Mouse (Mus musculus): ENCODE results near the gene Cox4i2. TPM values are rescaled to one million over a fixed set of nuclear protein-coding genes. Genes with fewer than 3 reads are reported as not detected.
A peak's percentile ranks its signal among the peaks of the same experiment; 100 is the strongest.

Gene Cox4i2
- polyA plus RNA-seq, 1 experiment = 0.32 TPM

GRCm38 (mm10) chr2:152763310-152763709 lies 9.3 kb downstream of the Cox4i2 start:
- H3K4me1 ChIP-seq (ENCODE audit: control insufficient read depth, insufficient read depth, low read length) = peaks cover 11% of the 10 kb centered on the region
- TF ChIP-seq CTCF (IDR thresholded peaks at IDR 0.05; ENCODE audit: control insufficient read depth, insufficient read depth, insufficient replicate concordance, low read depth, low read length) (no peak), POLR2A (IDR thresholded peaks at IDR 0.05; ENCODE audit: control insufficient read depth, low read depth, low read length) (no peak)
- H3K27me3 ChIP-seq (ENCODE audit: control insufficient read depth, insufficient read depth, low read length) = no peaks in the 10 kb centered on the region
- no peak overlapping the region for H3K27ac ChIP-seq (ENCODE audit: control insufficient read depth, insufficient read depth, low read depth, low read length)
- H3K4me3 ChIP-seq (ENCODE audit: control insufficient read depth, low read depth, low read length) = no peak overlapping the region
- no peaks in the 10 kb centered on the region for H3K36me3 ChIP-seq (ENCODE audit: control insufficient read depth, insufficient read depth, low read length)

- Histone ChIP-seq H3K4me1 (ENCODE audit: control insufficient read depth, insufficient read depth, low read length) (peaks cover 11% of the 10 kb centered on the region), H3K27ac (ENCODE audit: control insufficient read depth, insufficient read depth, low read depth, low read length) (no peak overlapping the region; the same call in 1 of the 2 replicates), H3K27me3 (ENCODE audit: control insufficient read depth, insufficient read depth, low read length) (no peaks in the 10 kb centered on the region), H3K36me3 (ENCODE audit: control insufficient read depth, insufficient read depth, low read length) (no peaks in the 10 kb centered on the region), H3K4me3 (ENCODE audit: control insufficient read depth, low read depth, low read length) (no peak overlapping the region)
- TF ChIP-seq CTCF (IDR thresholded peaks at IDR 0.05; ENCODE audit: control insufficient read depth, insufficient read depth, insufficient replicate concordance, low read depth, low read length) (no peak), POLR2A (IDR thresholded peaks at IDR 0.05; ENCODE audit: control insufficient read depth, low read depth, low read length) (no peak)
Observed at GRCm38 (mm10) chr2:152764172-152765044, 10.4 kb downstream of the Cox4i2 start.

- Histone ChIP-seq H3K4me3 (ENCODE audit: control insufficient read depth, low read depth, low read length) (no peak overlapping the region), H3K27ac (ENCODE audit: control insufficient read depth, insufficient read depth, low read depth, low read length) (no peak overlapping the region; the same call in 1 of the 2 replicates), H3K27me3 (ENCODE audit: control insufficient read depth, insufficient read depth, low read length) (no peaks in the 10 kb centered on the region), H3K4me1 (ENCODE audit: control insufficient read depth, insufficient read depth, low read length) (peaks cover 11% of the 10 kb centered on the region), H3K36me3 (ENCODE audit: control insufficient read depth, insufficient read depth, low read length) (no peaks in the 10 kb centered on the region)
- TF ChIP-seq CTCF (IDR thresholded peaks at IDR 0.05; ENCODE audit: control insufficient read depth, insufficient read depth, insufficient replicate concordance, low read depth, low read length) (no peak), POLR2A (IDR thresholded peaks at IDR 0.05; ENCODE audit: control insufficient read depth, low read depth, low read length) (no peak)
Observed at GRCm38 (mm10) chr2:152765045-152765674, 11.2 kb downstream of the Cox4i2 start.

- Histone ChIP-seq H3K27me3 (ENCODE audit: control insufficient read depth, insufficient read depth, low read length) (no peaks in the 10 kb centered on the region), H3K27ac (ENCODE audit: control insufficient read depth, insufficient read depth, low read depth, low read length) (peak overlapping the region; percentile 43; the same call in 1 of the 2 replicates), H3K36me3 (ENCODE audit: control insufficient read depth, insufficient read depth, low read length) (no peaks in the 10 kb centered on the region), H3K4me1 (ENCODE audit: control insufficient read depth, insufficient read depth, low read length) (peaks cover 11% of the 10 kb centered on the region), H3K4me3 (ENCODE audit: control insufficient read depth, low read depth, low read length) (peak overlapping the region; percentile 46)
- peak; percentile 97 for TF ChIP-seq CTCF (IDR thresholded peaks at IDR 0.05; ENCODE audit: control insufficient read depth, insufficient read depth, insufficient replicate concordance, low read depth, low read length)
- no peak for TF ChIP-seq POLR2A (IDR thresholded peaks at IDR 0.05; ENCODE audit: control insufficient read depth, low read depth, low read length)
Observed at GRCm38 (mm10) chr2:152766387-152767123, 12.6 kb downstream of the Cox4i2 start.

GRCm38 (mm10) chr2:152767618-152768271 lies 13.8 kb downstream of the Cox4i2 start:
- H3K4me1 ChIP-seq (ENCODE audit: control insufficient read depth, insufficient read depth, low read length) = peaks cover 11% of the 10 kb centered on the region
- no peaks in the 10 kb centered on the region for H3K27me3 ChIP-seq (ENCODE audit: control insufficient read depth, insufficient read depth, low read length)
- no peaks in the 10 kb centered on the region for H3K36me3 ChIP-seq (ENCODE audit: control insufficient read depth, insufficient read depth, low read length)
- no peak overlapping the region for H3K27ac ChIP-seq (ENCODE audit: control insufficient read depth, insufficient read depth, low read depth, low read length)
- no peak overlapping the region for H3K4me3 ChIP-seq (ENCODE audit: control insufficient read depth, low read depth, low read length)
- no peak for TF ChIP-seq CTCF (IDR thresholded peaks at IDR 0.05; ENCODE audit: control insufficient read depth, insufficient read depth, insufficient replicate concordance, low read depth, low read length)
- TF ChIP-seq POLR2A (IDR thresholded peaks at IDR 0.05; ENCODE audit: control insufficient read depth, low read depth, low read length) = no peak

GRCm38 (mm10) chr2:152769677-152770076 lies 15.7 kb downstream of the Cox4i2 start:
- Histone ChIP-seq H3K4me1 (ENCODE audit: control insufficient read depth, insufficient read depth, low read length) (peaks cover 11% of the 10 kb centered on the region), H3K27me3 (ENCODE audit: control insufficient read depth, insufficient read depth, low read length) (no peaks in the 10 kb centered on the region), H3K4me3 (ENCODE audit: control insufficient read depth, low read depth, low read length) (no peak overlapping the region), H3K36me3 (ENCODE audit: control insufficient read depth, insufficient read depth, low read length) (no peaks in the 10 kb centered on the region), H3K27ac (ENCODE audit: control insufficient read depth, insufficient read depth, low read depth, low read length) (no peak overlapping the region)
- TF ChIP-seq CTCF (IDR thresholded peaks at IDR 0.05; ENCODE audit: control insufficient read depth, insufficient read depth, insufficient replicate concordance, low read depth, low read length) (no peak), POLR2A (IDR thresholded peaks at IDR 0.05; ENCODE audit: control insufficient read depth, low read depth, low read length) (no peak)
